Mouse (Mus musculus): ENCODE measurements around the gene BC030499.

The BC030499 gene

DNA sequence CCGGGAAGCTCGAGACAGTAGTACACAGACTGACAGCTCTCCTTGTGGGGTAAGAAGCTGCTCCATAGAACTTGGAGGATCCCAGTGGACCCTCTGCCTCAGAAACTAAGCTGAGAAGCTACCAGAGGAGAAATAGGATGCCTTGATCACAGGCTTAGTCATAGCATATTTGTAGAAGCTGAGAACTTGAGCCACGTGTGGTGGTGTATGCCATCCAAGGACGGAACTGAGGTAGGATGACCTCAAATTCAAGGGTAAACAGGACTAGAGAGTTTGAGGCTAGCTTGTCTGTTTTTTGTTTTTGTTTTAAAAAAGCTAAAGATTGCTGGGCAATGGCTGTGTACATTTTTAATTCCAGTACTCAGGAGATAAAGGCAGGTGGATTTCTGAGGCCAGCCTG, 14.6 kb downstream of the BC030499 start:
- no peak for DNase-seq (ENCODE audit: low spot score)

GRCm38 (mm10) chr11:78310861-78311511, 20.3 kb downstream of the BC030499 start:
- DNase-seq (ENCODE audit: low spot score) = no peak

DNA sequence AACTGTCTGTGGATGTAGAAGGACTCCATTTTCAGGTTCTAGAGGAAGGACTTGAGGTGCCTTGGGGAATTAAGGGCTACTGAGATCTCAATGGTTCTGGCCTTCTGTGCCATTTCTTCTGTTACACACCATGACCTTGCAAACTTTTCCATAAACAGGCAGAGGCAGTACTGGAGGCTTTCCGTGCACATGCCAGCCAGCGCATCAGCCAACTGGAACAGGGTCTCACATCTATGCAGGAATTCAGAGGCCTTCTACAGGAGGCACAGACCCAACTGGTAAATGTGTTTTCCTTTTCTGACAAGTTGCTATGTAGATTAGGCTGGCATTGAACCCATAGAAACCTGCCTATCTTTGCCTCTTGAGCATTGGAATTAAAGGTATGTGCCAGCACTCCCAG, 23.0 kb downstream of the BC030499 start:
- no peak for DNase-seq (ENCODE audit: low spot score)

DNA sequence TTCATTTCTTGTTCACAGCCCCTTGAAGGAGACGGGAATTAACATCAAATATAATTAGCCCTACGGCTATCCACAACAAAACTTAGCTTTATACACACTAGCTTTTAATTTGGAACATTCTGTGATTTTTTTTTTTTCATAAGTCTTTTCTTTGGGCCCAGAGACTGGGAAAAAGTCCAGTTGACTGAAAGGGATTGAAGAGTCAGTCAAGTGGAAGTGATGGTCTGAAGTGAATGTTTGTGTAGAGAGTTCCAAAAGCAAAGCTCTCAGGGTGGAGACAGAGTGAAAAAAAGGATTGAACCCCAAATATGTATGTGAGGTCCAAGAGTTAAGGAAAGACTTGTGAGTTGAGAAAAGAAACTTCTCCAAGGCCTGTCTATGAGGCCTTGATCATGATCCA, 27.8 kb downstream of the BC030499 start:
- DNase-seq (ENCODE audit: low spot score) = no peak

DNA sequence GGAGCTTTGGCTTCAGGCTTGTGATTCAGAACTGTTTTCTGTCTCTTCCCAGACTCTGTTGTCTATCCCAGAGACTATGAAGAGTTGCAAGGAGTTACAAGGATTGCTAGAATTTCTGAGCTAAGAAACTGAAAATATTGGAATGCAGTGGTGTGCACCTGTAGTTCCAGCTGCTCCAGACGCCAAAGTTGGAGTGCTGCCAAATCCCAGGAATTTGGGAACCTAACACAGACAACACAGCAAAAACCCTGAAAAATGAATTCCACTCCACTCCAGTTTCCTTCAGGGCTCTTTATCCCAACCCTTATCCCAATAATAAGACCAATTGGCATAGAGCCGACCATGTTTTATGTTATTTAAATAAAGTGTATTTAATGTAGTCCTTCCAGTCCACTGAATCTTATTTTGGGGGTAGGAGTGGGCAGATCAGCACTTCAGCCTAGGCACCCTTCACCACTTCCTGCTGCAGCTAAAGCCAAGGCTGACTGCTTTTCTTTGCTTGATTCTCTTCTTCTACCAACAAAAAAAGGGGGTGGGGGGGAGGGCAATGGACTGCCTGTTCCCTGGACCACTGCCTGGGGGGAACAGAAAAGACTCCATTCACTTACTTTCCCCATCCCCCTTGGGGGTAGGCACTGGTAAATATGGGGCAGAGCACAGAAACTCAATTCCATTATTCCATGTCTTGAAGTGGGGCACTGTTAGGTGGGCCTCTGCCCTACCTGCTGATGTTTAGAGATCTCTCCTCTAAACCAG, 31.6 kb downstream of the BC030499 start:
- no peak for DNase-seq (ENCODE audit: low spot score)

- peak; percentile 89 for DNase-seq (ENCODE audit: low spot score)
Observed at GRCm38 (mm10) chr11:78322860-78323259, 32.2 kb downstream of the BC030499 start, which contains the start of gene Aldoc. TSS of gene Aldoc (plus strand) at chr11:78322968.

- DNase-seq (ENCODE audit: low spot score) = no peak
Observed at GRCm38 (mm10) chr11:78324000-78324785, 33.6 kb downstream of the BC030499 start.

DNA sequence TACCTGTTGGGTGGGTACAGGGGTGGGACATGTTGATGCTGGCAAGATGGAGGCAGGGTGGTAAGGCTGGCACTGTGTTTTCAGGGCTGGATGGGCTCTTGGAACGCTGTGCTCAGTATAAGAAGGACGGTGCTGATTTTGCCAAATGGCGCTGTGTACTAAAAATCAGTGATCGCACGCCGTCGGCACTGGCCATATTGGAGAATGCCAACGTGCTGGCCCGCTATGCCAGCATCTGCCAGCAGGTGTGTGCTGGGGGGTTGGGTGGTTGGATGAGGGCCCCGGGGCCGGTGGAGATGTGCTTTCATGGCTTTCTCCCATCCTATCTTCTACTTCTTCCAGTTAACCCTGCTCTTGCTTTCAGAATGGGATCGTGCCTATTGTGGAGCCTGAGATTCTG, 34.3 kb downstream of the BC030499 start:
- no peak for DNase-seq (ENCODE audit: low spot score)

DNA sequence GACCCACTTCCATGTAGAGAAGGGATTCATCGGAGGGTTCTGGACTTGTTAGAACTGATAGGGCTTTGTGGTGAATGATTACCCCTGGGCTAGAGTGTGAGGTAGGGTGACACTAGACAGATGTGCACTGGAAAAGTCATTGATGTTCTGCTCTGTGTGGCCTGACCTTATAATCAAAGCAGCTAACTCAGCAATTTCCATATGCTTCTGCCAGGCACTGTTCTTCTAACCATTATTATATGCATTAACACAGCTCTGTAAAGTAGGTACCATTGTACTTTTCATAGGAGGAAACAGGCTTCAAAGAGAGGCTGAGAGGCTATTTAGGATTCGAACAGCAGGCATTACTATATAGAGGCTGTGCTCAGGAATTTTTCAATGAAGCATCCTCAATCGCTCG, 36.6 kb downstream of the BC030499 start:
- DNase-seq (ENCODE audit: low spot score) = no peak

DNA sequence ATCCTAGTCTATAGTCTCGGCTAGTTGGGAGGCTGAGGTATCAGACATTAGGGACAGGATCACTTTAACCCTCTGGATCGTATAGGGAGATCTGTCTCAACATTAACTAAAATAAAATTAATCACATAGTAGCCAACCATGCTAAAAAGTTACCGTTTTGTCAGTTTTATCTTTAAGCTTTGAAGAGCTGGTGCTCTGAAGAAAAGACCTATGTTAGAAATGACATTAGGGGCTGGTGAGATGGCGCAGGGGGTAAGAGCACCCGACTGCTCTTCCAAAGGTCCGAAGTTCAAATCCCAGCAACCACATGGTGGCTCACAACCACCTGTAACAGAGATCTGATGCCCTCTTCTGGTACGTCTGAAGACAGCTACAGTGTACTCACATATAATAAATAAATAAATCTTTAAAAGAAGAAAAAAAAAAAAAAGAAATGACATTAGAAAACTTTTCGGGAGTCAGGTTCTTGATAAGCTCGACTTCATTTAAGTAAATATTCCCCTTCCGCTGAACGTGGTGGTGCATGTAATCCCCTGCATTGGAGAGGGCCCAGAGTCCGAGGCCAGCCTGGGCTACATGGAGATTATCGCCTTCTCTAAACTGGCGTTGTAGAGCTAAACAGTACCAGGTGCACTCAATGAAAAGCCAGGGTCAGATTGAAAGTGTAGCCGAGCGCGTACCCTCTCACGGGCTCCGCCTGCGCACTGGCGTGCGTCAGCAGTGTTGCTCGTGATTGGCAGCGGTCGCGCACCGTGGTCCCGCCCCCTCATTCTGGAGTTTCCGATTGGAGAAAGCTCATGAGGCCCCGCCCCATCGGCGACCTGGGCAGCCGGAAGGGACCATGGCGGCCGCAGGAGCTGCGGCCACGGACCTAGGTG, 37.2 kb downstream of the BC030499 start, which contains the start of gene Pigs:
Gene Pigs, plus strand, starts transcription at position 782 of the 878 bp plus-strand sequence.
- DNase-seq (ENCODE audit: low spot score) = peak; percentile 91

- DNase-seq (ENCODE audit: low spot score) = no peak
Observed at GRCm38 (mm10) chr11:78328512-78329056, 37.9 kb downstream of the BC030499 start.

DNA sequence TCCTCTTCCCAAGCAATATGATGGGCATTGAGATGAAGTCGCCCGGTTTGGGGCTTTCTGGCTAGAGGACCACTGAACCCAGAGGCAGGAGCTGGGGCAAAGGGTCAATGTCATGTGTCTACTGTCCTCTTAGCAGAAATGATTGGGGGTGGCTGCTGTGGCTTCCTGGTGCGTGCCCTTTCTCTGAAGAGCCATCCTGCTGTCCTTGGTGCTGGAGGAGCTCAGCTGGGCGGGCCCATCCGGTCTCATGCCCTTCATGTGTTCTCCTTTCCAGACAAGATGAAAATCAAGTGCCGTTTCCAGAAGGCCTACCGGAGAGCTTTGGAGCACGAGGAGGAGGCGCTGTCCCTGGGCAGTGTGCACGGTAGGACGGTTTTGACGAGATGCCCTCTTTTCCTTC, 42.0 kb downstream of the BC030499 start:
- no peak for DNase-seq (ENCODE audit: low spot score)

GRCm38 (mm10) chr11:78333992-78334391, 43.4 kb downstream of the BC030499 start:
- no peak for DNase-seq (ENCODE audit: low spot score)

DNA sequence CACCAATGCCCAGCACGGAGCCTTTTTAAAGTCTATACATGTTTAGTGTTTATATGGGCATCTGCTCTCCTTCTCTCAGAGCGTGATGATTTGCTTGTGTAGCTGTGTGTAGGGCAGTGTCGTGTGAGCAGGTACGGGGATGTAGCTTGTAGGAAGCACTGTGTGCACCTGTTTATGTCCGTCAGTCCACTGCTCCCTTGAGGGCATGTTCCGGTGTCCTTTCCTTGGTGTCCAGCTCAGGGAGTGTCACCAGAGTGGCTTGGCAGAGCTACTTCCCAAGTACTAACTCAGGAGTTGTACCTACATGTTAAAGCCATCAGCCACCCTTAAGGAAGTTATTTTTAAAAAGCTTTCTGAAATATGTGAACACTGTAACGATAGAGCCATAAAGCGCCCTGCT, 46.4 kb downstream of the BC030499 start:
- DNase-seq (ENCODE audit: low spot score) = no peak

- DNase-seq (ENCODE audit: low spot score) = no peak
Observed at GRCm38 (mm10) chr11:78341702-78342101, 51.1 kb downstream of the BC030499 start.

- peak; percentile 73 for DNase-seq (ENCODE audit: low spot score)
Observed at GRCm38 (mm10) chr11:78343381-78344327, 53.0 kb downstream of the BC030499 start, which contains the start of gene Unc119. TSS of gene Unc119 (plus strand) at chr11:78343482.

DNA sequence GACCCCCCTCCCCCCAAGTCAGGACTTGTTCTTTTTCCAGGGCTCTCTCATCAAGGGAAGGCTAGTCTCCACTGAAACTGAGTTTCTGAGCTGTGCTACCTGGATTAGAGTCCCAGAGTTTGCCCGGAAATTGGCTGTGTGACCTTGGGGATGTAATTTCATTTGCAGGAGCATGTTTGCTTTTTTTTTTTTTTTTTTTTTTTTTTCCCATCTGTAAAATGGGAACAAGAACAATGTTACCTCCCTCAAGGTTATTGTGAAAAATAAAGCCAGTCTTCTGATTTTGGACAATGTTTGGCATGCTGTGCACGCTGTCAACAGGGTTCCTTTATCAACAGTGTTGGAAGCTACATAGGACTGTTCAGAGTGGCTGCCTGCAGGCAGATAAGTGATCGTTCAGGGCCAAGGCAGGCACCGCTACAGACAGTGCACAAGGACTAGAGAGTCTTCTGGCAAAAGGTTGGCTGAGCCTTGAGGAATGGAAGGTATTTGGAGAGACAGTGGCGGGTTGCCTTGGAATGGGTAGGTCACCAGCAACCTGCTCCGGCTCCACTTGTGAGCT, 53.8 kb downstream of the BC030499 start:
- DNase-seq (ENCODE audit: low spot score) = no peak

GRCm38 (mm10) chr11:78344890-78345715, 54.5 kb downstream of the BC030499 start:
- peak; percentile 48 for DNase-seq (ENCODE audit: low spot score)

DNA sequence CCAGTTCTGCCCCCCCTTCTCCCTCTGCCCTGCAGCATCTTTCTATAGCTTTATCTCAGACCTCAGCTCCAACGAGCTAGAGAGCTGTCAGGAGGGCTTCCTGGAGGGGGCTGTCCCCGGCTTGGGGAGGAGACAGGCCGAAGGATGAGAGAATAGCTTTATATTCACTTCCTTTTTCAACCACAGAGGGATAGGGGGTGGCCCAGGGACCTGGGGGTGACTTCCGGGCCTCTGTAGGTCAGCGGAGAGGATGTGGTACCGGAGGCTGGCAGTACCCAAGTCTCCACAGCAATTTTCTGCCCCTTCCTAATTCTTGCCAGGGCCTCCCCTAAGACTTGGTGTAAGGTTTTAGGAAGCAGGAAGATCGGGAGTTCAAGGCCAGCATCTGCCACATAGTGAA, 55.2 kb downstream of the BC030499 start:
- no peak for DNase-seq (ENCODE audit: low spot score)

All from ovary, adult 18-20 months (tissue).